Mouse (Mus musculus) liver, embryonic 14.5 days (tissue): Measurements from ENCODE around the gene Pan2.
A peak's percentile ranks its signal among the peaks of the same experiment; 100 is the strongest.

ENCODE experiments used
- CTCF ChIP-seq: IDR thresholded peaks from 2 replicates; pipeline ENCODE4 v1.5.1; 2016; ENCODE audit warnings: antibody characterized with exemption, low read depth, control low read depth
- EP300 ChIP-seq: IDR thresholded peaks from 2 replicates; pipeline ENCODE4 v1.6.1; 2016; ENCODE audit warnings: antibody characterized with exemption, low read depth

GRCm38 (mm10) chr10:128327610-128328009, 24.5 kb downstream of the Pan2 start:
- TF ChIP-seq CTCF (peak; percentile 47), EP300 (no peak)
